Comparison of ENCODE assay signal across 27 mouse cellular contexts in the genomic region with DNA sequence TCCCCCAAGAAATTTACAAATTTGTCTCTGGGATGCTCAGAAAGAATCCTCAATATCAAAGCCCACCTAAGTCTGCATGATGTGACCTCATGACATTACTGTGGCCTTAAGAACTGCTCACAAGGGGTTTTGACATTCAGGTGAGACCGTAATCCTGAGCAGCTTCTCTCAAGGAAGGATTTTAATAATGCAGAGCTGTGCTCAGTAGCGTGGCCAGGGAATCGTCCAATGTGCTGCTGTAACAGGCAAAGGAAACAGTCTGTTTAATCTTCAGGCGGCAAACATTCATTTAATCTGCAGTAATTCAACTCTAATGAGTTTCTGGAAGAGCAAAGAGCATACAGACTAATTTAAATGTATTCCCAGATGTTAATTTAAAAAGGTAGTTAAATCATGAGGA.
DNase-seq lines count a peak whose midpoint lies in the region; ATAC-seq and TF ChIP-seq lines count a peak whose summit lies in the region.
"Had no signal": no experiment of that assay in that cellular context is flagged by ENCODE, and none has a peak within 500 bp of the region (broad histone marks: within the 10 kb centered on the region; RNA-seq: fewer than 3 reads in every experiment).

No protein-coding gene starts in this region.

- H3K27ac ChIP-seq in forebrain, embryonic 14.5 days (ENCODE audit: low read depth, low read length): peak overlapping the region; percentile 52; the same call in 1 of the 2 replicates
- no peak overlapping the region for H3K27ac ChIP-seq in forebrain, embryonic 12.5 days
- peak overlapping the region; percentile 69 for H3K27ac ChIP-seq in hindbrain, embryonic 14.5 days
- no peak overlapping the region for H3K27ac ChIP-seq in hindbrain, embryonic 10.5 days
- H3K27ac ChIP-seq in neural tube, embryonic 14.5 days (ENCODE audit: low read depth, low read length): no peak overlapping the region
- H3K27ac ChIP-seq: limb, embryonic 12.5 days; liver, embryonic 15.5 days; neural tube, embryonic 12.5 days had no signal

- 41% methylated on average over 4 of the region's 4 CpGs for WGBS in forebrain, embryonic 14.5 days
- 59% methylated on average over 4 of the region's 4 CpGs for WGBS in forebrain, embryonic 12.5 days
- WGBS in hindbrain, embryonic 14.5 days: 44% methylated on average over 4 of the region's 4 CpGs
- 89% methylated on average over 4 of the region's 4 CpGs for WGBS in hindbrain, embryonic 10.5 days
- 49% methylated on average over 4 of the region's 4 CpGs for WGBS in neural tube, embryonic 14.5 days

- no peak for TF ChIP-seq POLR2A in brain, embryonic 14.5 days (IDR thresholded peaks at IDR 0.05; ENCODE audit: borderline replicate concordance, extremely low read depth, insufficient read depth, insufficient read length, poor library complexity, severe bottlenecking)

- DNase-seq in forebrain, embryonic 14.5 days (ENCODE audit: low spot score): no peak
- no peak for DNase-seq in hindbrain, embryonic 14.5 days (ENCODE audit: low spot score)
- no peak for DNase-seq in hindbrain, embryonic 10.5 days (ENCODE audit: low spot score)
- peak; percentile 56 for DNase-seq in brain, embryonic 14.5 days (ENCODE audit: low read depth)
- DNase-seq in layer of hippocampus, adult 9-10 months (ENCODE audit: low spot score): no peak
- DNase-seq: adrenal gland, adult 2 months; adrenal gland, postnatal 36 days; cerebellum, adult 2 months; cerebellum, postnatal 14 days; gastrocnemius, postnatal 14 days; heart, postnatal 36 days; kidney, postnatal 14 days; lung, embryonic 14.5 days; lung, postnatal 14 days; retina, postnatal 1 day; right cerebral cortex, postnatal 14 days; thymus, postnatal 4 days had no signal

- no peaks in the 10 kb centered on the region for H3K36me3 ChIP-seq in forebrain, embryonic 14.5 days (ENCODE audit: control insufficient read depth, insufficient read depth, low read length)
- H3K36me3 ChIP-seq in forebrain, embryonic 12.5 days (replicated peaks): no peaks in the 10 kb centered on the region
- H3K36me3 ChIP-seq in hindbrain, embryonic 14.5 days (replicated peaks; ENCODE audit: control insufficient read depth, insufficient read depth): no peaks in the 10 kb centered on the region
- no peaks in the 10 kb centered on the region for H3K36me3 ChIP-seq in hindbrain, embryonic 10.5 days
- H3K36me3 ChIP-seq in neural tube, embryonic 14.5 days (ENCODE audit: control insufficient read depth, insufficient read depth, low read length): no peaks in the 10 kb centered on the region
- H3K36me3 ChIP-seq: limb, embryonic 12.5 days; liver, embryonic 15.5 days; neural tube, embryonic 12.5 days had no signal

- no peaks in the 10 kb centered on the region for H3K9me3 ChIP-seq in forebrain, embryonic 14.5 days (replicated peaks; ENCODE audit: control insufficient read depth, low read length)
- no peaks in the 10 kb centered on the region for H3K9me3 ChIP-seq in forebrain, embryonic 12.5 days
- no peaks in the 10 kb centered on the region for H3K9me3 ChIP-seq in hindbrain, embryonic 14.5 days (ENCODE audit: control insufficient read depth, low read length)
- H3K9me3 ChIP-seq in hindbrain, embryonic 10.5 days: no peaks in the 10 kb centered on the region
- H3K9me3 ChIP-seq in neural tube, embryonic 14.5 days (ENCODE audit: control insufficient read depth, low read length): no peaks in the 10 kb centered on the region
- H3K9me3 ChIP-seq: limb, embryonic 12.5 days; liver, embryonic 15.5 days; neural tube, embryonic 12.5 days had no signal

- no peak overlapping the region for H3K9ac ChIP-seq in forebrain, embryonic 14.5 days (ENCODE audit: low read length)
- H3K9ac ChIP-seq in forebrain, embryonic 12.5 days: no peak overlapping the region
- H3K9ac ChIP-seq in hindbrain, embryonic 14.5 days: no peak overlapping the region
- no peak overlapping the region for H3K9ac ChIP-seq in neural tube, embryonic 14.5 days (replicated peaks; ENCODE audit: low read depth, low read length)
- H3K9ac ChIP-seq: limb, embryonic 12.5 days; liver, embryonic 15.5 days; lung, embryonic 14.5 days; neural tube, embryonic 12.5 days had no signal

- peaks cover 14% of the 10 kb centered on the region for H3K4me1 ChIP-seq in forebrain, embryonic 14.5 days (ENCODE audit: control insufficient read depth, insufficient read depth, low read length)
- H3K4me1 ChIP-seq in forebrain, embryonic 12.5 days: peaks cover 21% of the 10 kb centered on the region
- peaks cover 12% of the 10 kb centered on the region; the same call in 1 of the 2 replicates for H3K4me1 ChIP-seq in hindbrain, embryonic 14.5 days (replicated peaks; ENCODE audit: control insufficient read depth, insufficient read depth, low read length)
- peaks cover 17% of the 10 kb centered on the region for H3K4me1 ChIP-seq in hindbrain, embryonic 10.5 days (replicated peaks)
- peaks cover 5% of the 10 kb centered on the region; the same call in 1 of the 2 replicates for H3K4me1 ChIP-seq in neural tube, embryonic 14.5 days (ENCODE audit: control insufficient read depth, insufficient read depth, low read length)
- H3K4me1 ChIP-seq: limb, embryonic 12.5 days; liver, embryonic 15.5 days had no signal

- no peak for TF ChIP-seq CTCF in brain, embryonic 14.5 days (IDR thresholded peaks at IDR 0.05; ENCODE audit: borderline replicate concordance, extremely low read depth, insufficient read depth, insufficient read length)

- H3K27me3 ChIP-seq in forebrain, embryonic 14.5 days (replicated peaks; ENCODE audit: control insufficient read depth, insufficient read depth, low read length): no peaks in the 10 kb centered on the region
- H3K27me3 ChIP-seq in forebrain, embryonic 12.5 days: no peaks in the 10 kb centered on the region
- no peaks in the 10 kb centered on the region for H3K27me3 ChIP-seq in hindbrain, embryonic 14.5 days (ENCODE audit: control insufficient read depth, insufficient read depth, low read length)
- no peaks in the 10 kb centered on the region for H3K27me3 ChIP-seq in hindbrain, embryonic 10.5 days (ENCODE audit: insufficient read depth, poor library complexity, severe bottlenecking)
- H3K27me3 ChIP-seq in neural tube, embryonic 14.5 days (ENCODE audit: control insufficient read depth, insufficient read depth, low read length): no peaks in the 10 kb centered on the region
- H3K27me3 ChIP-seq: CH12.LX; limb, embryonic 12.5 days; liver, embryonic 15.5 days; neural tube, embryonic 12.5 days had no signal

- H3K4me2 ChIP-seq in forebrain, embryonic 14.5 days (ENCODE audit: low read length): no peak overlapping the region
- H3K4me2 ChIP-seq in forebrain, embryonic 12.5 days: no peak overlapping the region
- H3K4me2 ChIP-seq in hindbrain, embryonic 14.5 days (replicated peaks): no peak overlapping the region
- H3K4me2 ChIP-seq in neural tube, embryonic 14.5 days (ENCODE audit: low read depth, low read length): no peak overlapping the region
- H3K4me2 ChIP-seq: heart, embryonic 11.5 days; limb, embryonic 12.5 days; liver, embryonic 15.5 days; lung, embryonic 14.5 days; neural tube, embryonic 12.5 days had no signal

- ATAC-seq in forebrain, embryonic 14.5 days: no peak
- no peak for ATAC-seq in forebrain, embryonic 12.5 days (ENCODE audit: low FRiP score)
- ATAC-seq in hindbrain, embryonic 14.5 days (ENCODE audit: low FRiP score): no peak
- ATAC-seq in neural tube, embryonic 14.5 days (ENCODE audit: low read depth): peak; percentile 42; the same call in 1 of the 2 replicates
- ATAC-seq: activated CD4-positive, CD25-positive, alpha-beta regulatory T cell, adult 4 months; intestine, postnatal 0 days had no signal

- no peak overlapping the region for H3K4me3 ChIP-seq in forebrain, embryonic 14.5 days (ENCODE audit: low read depth, low read length)
- H3K4me3 ChIP-seq in forebrain, embryonic 12.5 days (replicated peaks): no peak overlapping the region
- no peak overlapping the region for H3K4me3 ChIP-seq in hindbrain, embryonic 14.5 days (replicated peaks; ENCODE audit: low read length)
- H3K4me3 ChIP-seq in hindbrain, embryonic 10.5 days: no peak overlapping the region
- H3K4me3 ChIP-seq in neural tube, embryonic 14.5 days (ENCODE audit: low read depth, low read length): no peak overlapping the region
- H3K4me3 ChIP-seq: erythroblast, embryonic 14.5 days; limb, embryonic 12.5 days; liver, embryonic 15.5 days; neural tube, embryonic 12.5 days had no signal

Comparison
In these comparisons a context has a peak if more than half of its experiments do, and no peak if none do; other contexts are left out.
1. H3K27ac ChIP-seq: peak in forebrain, embryonic 14.5 days (single experiment) and hindbrain, embryonic 14.5 days (single experiment); none in forebrain, embryonic 12.5 days (single experiment), hindbrain, embryonic 10.5 days (single experiment) and neural tube, embryonic 14.5 days (single experiment).